31 mouse cellular contexts compared by ENCODE assay signal in genomic region chr17:8774301-8774700, GRCm38 (mm10).
"Had no signal": no experiment of that assay in that cellular context is flagged by ENCODE, and none has a peak within 500 bp of the region (broad histone marks: within the 10 kb centered on the region; RNA-seq: fewer than 3 reads in every experiment).

No protein-coding gene starts in this region.

- H3K36me3 ChIP-seq: limb, embryonic 10.5 days; limb, embryonic 12.5 days; limb, embryonic 13.5 days; limb, embryonic 15.5 days; liver, embryonic 12.5 days; liver, embryonic 13.5 days; liver, embryonic 15.5 days; lung, embryonic 15.5 days; midbrain, embryonic 10.5 days; midbrain, embryonic 12.5 days; midbrain, embryonic 13.5 days; midbrain, embryonic 15.5 days had no signal

- DNase-seq: left cerebral cortex, postnatal 4 days; liver; liver, embryonic 13.5 days; liver, postnatal 0 days; lung, adult 18-20 months; lung, adult 2 months; lung, embryonic 14.5 days; lung, postnatal 10 days; lung, postnatal 14 days; lung, postnatal 36 days; lung, postnatal 4 days; midbrain, embryonic 14.5 days had no signal

- H3K27me3 ChIP-seq: limb, embryonic 12.5 days; limb, embryonic 13.5 days; limb, embryonic 15.5 days; liver, embryonic 12.5 days; liver, embryonic 13.5 days; liver, embryonic 15.5 days; lung, embryonic 15.5 days; midbrain, embryonic 12.5 days; midbrain, embryonic 13.5 days; midbrain, embryonic 15.5 days had no signal

- ATAC-seq: liver, embryonic 12.5 days; liver, postnatal 0 days; lung, postnatal 0 days; midbrain, embryonic 13.5 days; midbrain, embryonic 15.5 days; midbrain, embryonic 16.5 days had no signal

- H3K4me3 ChIP-seq: left cerebral cortex, adult 2 months; limb, embryonic 10.5 days; limb, embryonic 12.5 days; limb, embryonic 13.5 days; limb, embryonic 15.5 days; liver, embryonic 12.5 days; liver, embryonic 13.5 days; liver, embryonic 15.5 days; lung, embryonic 15.5 days; megakaryocyte, embryonic 14.5 days; midbrain, embryonic 10.5 days; midbrain, embryonic 12.5 days; midbrain, embryonic 13.5 days; midbrain, embryonic 15.5 days; myocyte had no signal

- H3K9me3 ChIP-seq: limb, embryonic 10.5 days; limb, embryonic 12.5 days; limb, embryonic 13.5 days; limb, embryonic 15.5 days; liver, embryonic 12.5 days; liver, embryonic 13.5 days; liver, embryonic 15.5 days; lung, embryonic 15.5 days; megakaryocyte, embryonic 14.5 days; midbrain, embryonic 12.5 days; midbrain, embryonic 15.5 days had no signal

- H3K9ac ChIP-seq: limb, embryonic 12.5 days; limb, embryonic 13.5 days; limb, embryonic 15.5 days; liver, embryonic 12.5 days; liver, embryonic 13.5 days; liver, embryonic 14.5 days; liver, embryonic 15.5 days; liver, postnatal 0 days; lung, embryonic 14.5 days; lung, embryonic 15.5 days; midbrain, embryonic 12.5 days; midbrain, embryonic 13.5 days; midbrain, embryonic 15.5 days had no signal

- H3K27ac ChIP-seq: left cerebral cortex, adult 2 months; limb, embryonic 10.5 days; limb, embryonic 12.5 days; limb, embryonic 13.5 days; limb, embryonic 15.5 days; liver, embryonic 12.5 days; liver, embryonic 13.5 days; liver, embryonic 14.5 days; liver, embryonic 15.5 days; lung, embryonic 15.5 days; macrophage; midbrain, embryonic 10.5 days; midbrain, embryonic 12.5 days; midbrain, embryonic 13.5 days; midbrain, embryonic 15.5 days had no signal

- H3K4me1 ChIP-seq: limb, embryonic 10.5 days; limb, embryonic 12.5 days; limb, embryonic 13.5 days; limb, embryonic 15.5 days; liver, embryonic 12.5 days; liver, embryonic 13.5 days; liver, embryonic 15.5 days; lung, embryonic 15.5 days; midbrain, embryonic 10.5 days; midbrain, embryonic 12.5 days; midbrain, embryonic 13.5 days; midbrain, embryonic 15.5 days had no signal

- H3K4me2 ChIP-seq: limb, embryonic 12.5 days; limb, embryonic 13.5 days; limb, embryonic 15.5 days; liver, embryonic 11.5 days; liver, embryonic 12.5 days; liver, embryonic 13.5 days; liver, embryonic 15.5 days; lung, embryonic 14.5 days; lung, embryonic 15.5 days; midbrain, embryonic 12.5 days; midbrain, embryonic 13.5 days; midbrain, embryonic 15.5 days had no signal
